Mouse (Mus musculus) urinary bladder, postnatal 4 days (tissue): ENCODE results near the gene Gadd45gip1.

Experiments
- DNase-seq, 2 experiments: peaks; one replicate each; pipeline ENCODE4 v3.0.0; 2021 to 2022; ENCODE audit warnings: low spot score in 2 of 2

The Gadd45gip1 gene

DNA sequence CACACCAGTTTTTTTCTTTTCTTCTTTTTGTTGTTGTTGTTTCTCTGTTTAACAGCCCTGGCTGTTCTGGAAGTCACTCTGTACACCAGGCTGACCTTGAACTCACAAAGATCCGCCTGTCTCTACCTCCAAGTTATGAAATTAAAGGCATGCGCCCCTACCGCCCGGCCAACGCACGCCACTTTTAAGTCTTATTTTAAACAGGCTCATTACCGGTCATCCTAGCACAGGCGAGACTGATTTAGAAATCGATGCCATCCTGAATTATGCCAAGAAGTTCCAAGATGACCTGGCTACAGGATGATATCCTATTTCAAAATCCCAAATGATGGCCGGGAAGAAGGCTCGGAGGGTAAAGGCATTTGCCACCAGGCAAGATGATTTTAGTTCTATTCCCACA is at the start of gene Gadd45gip1:
Gene Gadd45gip1 (plus strand): TSS at position 33 of the 400 bp plus-strand sequence.
- no peak for DNase-seq

DNA sequence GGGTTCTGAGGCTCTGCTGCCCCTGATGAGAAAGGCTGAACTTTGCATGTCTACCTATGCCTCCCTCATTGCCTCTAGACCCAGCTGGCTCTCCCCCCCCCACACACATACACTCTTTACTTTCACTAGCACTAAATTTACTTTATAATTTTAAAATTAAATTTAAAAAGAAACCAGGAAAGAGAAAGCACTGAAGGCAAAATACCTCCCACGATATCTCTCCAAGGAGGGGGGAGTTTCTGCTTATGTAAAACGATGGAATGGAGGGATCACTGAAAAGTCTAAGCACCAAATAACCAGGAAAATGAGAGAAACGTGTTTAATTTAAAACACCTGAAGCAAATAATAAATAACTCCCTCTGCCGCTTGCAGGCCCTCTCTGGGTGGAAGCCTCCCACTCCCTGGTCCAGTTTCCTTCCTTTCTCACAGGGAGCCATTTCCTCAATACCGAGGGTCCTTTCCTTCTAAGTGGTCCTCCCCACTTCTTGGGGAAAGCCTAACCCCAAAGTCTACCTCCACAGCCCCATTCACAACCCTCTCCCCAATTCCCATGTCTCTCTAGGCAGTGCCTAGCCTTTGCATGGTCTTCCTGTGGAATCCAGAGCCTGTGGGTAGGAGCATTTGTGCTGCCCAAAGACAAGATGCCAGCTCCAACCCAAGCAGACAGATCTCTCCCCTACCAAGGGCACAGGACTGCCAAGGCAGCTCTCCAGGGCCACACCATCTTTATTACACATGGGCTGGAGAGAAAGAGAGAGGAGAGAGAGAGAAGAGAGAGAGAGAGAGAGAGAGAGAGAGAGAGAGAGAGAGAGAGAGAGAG is 49.4 kb upstream of the Gadd45gip1 start:
- DNase-seq, result no peak

DNA sequence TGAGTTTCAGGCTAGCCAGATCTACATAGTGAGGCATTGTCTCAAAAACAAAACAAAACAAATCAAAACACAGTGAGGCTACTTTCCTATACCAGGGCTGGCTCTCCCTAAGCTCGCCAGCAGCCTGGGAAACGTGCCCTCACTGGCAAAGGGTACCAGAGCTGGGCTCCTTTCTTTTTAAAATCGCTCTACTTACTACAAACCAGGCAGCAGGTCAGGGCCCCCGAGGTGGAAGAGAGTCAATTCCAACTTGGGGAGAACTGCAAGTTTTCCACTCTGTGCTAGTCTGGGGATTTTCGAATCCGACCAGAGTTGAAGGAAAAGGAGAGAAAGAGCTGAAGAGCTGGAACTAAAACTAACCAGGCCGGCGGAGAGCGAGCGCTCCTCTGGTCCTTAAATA is 48.6 kb upstream of the Gadd45gip1 start:
- DNase-seq, result no peak

DNA sequence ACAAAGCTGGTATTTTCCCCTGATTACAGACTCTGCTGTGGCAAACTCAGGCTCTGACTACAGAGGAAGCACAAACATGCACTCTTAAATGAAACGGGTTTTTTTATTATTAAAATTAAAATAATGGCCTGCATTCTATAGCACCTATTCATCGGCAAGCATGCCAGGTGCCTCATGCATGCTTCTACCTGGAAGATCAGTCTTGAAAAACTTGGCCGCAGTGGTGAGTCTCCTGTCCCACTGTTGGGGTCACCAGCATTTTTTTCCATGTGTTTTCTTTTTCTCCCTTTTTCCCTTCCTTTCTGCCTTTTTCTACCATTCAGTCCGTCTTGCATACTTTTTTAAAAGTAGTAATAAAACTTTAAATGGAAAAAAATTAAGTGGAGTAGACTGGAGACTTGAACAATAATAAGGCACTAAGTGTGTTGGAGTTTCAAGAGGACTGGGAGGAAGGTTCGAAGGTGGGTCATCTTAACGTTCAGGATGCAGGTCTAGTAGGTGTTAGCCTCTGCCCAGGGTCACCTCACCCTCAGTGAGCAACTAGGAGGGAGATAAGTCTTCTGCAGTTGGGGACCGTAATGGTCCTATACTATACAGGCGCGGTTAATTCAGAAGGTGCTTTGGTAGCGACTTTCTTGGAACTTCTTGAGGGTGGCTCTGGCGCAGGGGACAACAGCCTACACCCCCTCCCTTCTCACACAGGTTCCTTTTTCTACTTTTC is 48.0 kb upstream of the Gadd45gip1 start:
- DNase-seq, result no peak

DNA sequence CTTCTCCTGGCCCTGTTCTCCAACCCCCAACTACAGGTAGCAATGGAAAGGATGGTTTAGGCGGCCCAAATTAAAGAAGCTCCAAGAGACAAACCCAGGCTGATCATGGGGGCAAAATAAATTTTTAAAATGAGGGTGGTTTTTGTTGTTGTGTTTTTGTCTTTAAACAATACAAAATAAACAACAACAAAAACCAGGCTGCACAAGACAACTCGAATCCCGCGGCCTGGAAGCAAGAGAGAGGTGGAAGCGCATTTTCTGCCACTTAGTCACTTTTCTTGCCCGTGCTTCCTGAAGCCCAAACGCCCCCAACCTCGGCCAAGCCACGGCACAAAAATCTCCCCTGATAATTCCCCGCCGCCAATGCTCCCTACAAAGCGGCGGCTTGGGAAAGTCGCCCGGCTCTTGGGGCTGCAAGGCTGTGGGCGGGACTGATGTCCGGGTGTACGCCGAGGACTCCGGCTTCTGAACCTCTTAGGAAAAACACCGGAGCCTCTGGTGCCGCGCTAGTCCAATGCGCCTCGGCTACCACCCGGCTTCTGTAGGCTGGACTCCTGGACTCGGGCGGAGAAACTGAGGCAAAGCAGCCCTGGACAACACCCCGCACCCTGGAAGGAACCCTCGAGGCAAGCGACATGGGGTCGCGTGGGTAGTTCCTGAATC is 47.3 kb upstream of the Gadd45gip1 start:
- DNase-seq, result no peak

DNA sequence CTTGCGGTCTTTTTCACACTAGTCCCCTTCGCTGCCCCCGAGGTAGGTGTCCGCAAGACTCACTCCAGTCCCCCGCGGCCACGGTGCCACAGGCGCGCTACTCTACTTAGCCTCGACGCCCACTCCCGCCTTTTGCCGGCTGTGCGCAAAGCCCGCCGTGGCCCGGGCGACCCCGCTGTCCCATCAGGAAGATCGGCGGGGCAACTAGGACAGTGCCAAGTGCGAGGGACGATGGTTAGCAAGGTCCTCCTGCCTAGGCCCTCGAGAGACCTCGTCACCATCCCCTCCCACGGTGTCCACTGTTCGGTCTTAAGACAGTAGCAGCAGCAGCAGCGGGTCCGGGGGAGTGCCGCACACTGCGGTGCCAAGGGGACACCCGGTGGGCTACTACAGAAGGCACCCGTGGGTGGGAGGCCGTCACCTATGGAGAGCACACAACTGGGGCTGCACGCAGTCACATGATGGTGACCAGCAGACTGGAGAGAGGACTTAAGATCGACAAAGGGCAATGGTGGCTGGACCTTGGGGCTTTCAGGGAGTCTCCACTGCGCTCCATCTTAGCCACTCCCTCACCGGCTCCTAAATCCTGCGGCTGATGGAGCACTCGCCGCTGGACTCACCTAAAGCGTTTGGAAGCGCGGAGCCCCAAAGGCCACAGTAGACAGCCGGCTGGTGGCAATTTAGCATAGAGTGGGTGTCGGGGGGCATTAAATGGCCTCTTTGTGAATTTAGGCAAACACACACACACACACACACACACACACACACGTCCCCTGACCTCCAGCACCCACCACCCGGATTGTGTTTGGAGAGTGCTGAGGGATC is 46.4 kb upstream of the Gadd45gip1 start:
- no peak for DNase-seq

DNA sequence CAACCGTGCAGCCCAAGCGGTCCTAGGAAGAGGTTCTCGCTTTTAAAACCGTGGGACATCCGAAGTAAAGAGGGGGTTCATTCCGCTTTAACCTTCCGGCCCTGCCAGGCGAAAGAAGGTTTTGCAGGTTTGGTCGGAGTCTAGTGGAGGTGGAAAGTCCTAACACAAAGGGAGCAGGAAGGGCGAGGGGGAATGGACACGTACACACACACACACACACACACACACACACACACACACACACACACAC is 45.9 kb upstream of the Gadd45gip1 start:
- DNase-seq, result no peak

DNA sequence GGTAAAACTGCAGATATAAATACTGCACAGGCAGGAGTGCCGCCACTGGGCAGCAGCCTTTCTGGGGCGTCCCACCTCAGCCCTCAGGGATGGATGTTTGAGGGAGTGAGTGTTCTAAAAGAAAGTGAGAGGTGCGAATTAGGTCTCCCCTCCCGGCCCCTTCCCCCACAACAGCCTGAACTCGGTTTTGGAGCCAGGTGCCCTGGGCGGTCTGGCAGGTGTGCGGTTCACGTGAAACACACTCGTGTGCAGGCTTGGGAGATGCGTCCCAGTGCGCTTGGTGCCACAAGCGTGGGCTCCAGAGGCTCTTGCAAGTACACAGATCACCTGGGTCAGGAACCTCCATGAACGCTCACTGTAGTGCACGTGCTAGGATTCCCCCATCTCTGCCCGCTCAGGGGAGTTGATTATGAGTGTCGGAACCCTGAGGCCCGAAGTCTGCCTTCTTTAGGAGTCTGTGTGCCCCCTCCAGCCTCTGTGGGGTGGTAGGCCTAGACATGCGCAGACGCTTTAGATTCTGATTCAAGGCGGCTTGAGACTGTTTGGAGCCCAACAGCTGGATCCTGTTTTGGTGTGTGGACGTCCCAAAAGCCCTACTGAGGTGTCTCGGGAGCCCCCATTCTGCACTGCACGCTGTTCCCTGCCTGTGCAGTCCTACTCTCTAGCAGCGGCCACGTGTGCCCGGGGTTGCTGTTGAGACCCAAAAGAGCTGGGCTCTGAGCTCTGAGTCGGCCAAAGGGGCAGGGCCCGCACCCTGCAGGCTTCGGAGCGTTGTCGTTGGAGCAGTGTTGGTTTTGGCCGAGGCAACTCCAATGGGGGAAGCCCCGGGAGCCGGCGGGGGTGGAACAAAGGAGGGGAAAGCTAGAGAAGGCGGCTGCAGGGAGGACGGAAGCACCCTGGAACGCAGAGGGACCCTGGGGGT is 45.3 kb upstream of the Gadd45gip1 start:
- DNase-seq, result peak; percentile 71 to 80

DNA sequence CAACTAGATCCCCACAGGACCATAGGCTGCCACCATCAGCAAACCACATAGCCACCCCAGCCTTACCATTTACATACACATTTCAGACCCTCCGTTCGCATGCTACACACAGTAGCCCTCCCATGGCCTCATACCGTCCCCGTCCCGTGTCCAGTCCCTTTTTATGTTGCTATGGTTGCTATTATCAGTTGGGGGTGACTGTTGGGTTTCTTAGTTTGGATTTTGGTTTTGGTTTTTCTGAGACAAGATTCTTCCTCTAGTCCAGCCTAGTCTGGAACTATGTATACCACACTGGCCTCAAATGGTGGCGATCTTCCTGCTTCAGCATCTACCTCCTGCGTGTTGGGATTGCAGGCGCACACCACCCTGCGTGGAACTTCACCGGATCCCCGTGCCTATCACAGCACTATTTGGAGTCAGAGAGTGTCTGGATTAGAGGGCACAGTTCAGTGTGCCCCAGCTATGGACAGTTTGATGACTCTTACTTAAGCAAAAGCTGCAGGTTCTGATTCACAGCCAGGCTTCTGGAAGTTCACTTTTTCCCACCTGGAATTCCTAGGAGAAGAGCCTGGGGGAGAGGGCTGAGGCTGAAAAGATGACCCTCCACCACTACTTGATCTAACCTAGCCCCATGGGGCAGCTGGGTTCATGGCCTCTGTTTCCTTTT is 44.4 kb upstream of the Gadd45gip1 start:
- DNase-seq, result no peak

DNA sequence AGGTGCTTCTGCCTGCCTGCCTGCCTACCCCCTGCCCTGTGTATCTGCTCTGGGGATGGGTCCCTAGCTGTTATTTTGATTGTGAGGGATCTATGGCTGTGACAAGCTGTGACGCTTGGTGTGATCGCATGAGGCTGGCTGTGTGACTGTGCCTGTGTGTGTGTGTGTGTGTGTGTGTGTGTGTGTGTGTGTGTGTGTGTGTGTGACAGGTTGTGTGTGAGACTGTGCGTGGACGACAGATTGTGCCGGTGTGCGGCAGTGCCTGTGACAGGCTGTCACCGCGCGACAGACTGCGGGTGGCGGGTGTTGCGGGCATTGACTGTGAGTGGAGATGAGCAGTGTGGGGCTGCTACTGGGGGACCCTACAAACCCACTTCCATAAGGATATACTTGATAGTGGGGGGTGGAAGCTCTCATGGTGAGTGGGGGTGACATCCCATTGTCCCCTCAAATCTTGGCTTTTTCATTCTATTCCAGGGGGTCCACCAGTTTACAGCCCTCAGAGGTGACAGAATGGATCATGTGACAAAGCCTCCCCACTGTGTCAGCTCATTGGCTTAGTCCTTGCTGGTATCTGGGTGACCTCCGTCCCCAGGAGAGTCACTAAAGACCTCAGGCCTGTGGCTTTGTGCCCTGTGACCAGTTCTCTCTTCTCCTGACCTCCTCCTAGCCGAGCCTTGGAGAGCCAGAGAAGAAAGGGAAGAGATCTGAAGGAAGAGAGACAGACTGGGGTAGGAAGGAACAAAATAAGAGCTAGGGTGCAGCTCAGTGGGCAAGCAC is 43.6 kb upstream of the Gadd45gip1 start:
- DNase-seq, result no peak

DNA sequence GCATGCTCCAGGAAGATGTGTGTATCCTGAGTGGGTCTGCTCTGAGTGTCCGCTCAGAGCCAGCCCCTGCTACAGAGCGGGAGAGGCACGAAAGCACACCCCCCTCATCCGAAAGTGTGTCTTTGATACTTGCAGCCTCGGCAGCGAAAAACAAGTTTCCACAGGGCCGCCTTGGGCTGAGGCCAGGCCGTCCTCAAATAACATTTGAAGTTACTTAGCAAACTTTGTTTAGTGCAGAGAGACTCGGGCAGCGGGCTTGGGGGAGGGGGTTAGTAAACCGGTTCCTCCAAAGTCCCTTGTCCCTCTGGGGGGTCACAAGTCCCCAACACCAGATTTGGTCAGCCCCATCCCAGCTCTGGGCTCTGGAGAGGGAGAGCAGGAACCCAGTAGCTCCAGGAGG is 42.4 kb upstream of the Gadd45gip1 start:
- peak; percentile 66 to 81 for DNase-seq

DNA sequence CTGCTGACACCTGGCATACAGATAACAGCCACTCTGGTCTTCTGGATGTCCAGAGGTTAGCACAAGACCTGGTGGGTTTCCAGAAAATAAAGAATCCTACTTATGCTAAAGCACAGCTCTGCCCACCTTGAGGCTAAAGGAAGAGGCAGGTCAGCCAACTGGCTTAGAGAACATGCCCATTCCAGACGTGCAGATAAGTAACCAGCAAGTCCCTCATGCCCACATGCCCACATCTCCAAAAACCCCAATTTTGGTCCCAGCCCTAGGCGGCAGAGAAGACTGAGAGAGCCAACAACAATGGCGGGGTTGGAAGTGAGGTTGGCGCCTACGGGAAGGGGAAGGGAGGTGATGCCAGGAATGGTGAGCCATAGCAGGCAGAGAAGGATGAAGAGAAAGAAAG is 42.0 kb upstream of the Gadd45gip1 start:
- no peak for DNase-seq

DNA sequence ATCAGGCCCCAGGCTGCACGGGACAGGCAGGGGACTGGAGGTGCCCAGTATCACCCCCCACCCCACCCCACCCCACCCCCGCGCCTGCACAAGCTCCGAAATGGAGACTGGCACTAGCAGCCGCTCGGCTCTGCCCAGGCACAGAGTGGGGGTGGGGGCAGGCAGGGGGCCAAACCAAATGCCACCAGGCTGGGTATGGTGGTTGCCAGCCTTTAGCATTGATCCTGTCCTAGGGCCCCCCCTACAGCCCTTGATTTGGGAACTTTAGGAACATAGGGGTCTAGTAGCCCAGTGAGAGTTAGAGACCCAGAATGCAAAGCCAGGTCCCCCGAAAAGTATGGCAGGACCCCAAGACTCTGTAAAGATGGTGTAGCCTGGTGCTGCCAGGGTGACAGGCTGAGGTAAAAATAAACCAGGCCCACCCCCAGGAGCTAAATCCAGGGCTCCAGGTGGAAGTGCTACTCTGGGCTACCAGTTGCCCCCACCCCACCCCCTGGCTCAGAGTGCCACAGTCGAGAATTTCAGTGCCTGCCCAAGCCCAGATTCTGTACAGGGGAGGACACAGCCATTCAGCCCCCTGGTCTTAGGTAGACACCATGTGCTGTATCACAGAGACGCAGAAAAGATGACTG is 41.4 kb upstream of the Gadd45gip1 start:
- no peak for DNase-seq

DNA sequence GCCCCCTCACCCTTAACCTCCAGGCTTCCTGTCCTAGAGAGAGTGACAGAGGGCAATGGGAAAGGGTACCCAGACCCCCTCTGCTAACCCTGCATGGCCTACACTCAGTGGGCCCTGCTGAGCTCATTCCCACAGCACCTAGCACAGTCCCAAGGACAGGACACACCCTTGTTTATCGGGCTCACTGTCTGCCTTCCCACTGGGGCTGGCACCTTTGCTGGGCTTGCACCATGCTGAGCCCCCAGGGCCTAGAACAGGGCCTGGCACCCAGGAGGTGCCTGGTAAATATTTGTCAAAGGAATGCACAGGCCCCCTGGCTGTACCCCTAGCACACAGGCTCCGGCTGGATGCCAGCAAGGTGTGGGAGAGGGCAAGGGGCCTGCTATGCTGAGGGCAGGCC is 40.8 kb upstream of the Gadd45gip1 start:
- no peak for DNase-seq

DNA sequence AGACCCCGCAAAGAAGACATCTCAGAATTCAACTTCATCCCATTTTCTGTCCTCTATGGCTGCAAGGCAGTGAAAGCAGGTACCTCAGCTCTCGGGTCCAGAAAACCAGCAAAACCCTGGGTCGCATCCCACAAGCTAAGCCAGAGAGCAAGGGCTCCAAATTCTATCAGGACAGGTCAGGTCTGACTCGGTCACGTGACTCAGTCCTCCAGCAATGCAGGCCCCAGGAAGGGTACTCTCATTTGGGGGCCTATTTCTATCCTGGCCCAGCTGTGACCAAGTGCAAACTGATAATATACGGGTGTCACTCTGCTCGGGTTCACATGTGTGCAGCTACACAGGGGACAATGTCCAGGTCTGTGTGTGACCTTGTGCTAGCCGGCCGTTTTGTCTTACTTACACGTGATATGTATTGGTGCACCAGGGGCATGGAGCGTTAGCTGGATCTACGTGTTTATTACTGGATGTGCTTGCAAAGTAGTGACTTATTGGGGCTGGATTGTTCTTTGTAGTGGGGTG is 38.8 kb upstream of the Gadd45gip1 start:
- no peak for DNase-seq

DNA sequence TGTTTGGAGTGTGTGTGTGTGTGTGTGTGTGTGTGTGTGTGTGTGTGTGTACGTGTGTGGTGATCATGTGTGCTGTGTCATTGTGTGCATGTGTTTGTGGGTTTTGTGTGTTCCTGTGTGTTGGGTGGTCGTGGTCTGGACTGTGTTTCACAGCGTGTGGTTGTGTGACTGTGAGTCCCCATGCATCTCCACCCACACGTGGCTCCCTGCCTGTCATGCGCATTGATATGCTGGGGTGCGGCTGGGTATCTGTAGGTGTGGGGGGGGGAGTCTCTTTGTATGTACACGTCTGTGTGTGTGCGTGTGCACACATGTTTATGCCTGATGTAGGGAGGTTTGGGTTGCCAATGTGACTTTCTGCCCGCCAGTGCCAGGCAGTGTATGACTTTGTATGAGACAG is 38.2 kb upstream of the Gadd45gip1 start:
- peak in 1 of 2 experiments; percentile 13 for DNase-seq

DNA sequence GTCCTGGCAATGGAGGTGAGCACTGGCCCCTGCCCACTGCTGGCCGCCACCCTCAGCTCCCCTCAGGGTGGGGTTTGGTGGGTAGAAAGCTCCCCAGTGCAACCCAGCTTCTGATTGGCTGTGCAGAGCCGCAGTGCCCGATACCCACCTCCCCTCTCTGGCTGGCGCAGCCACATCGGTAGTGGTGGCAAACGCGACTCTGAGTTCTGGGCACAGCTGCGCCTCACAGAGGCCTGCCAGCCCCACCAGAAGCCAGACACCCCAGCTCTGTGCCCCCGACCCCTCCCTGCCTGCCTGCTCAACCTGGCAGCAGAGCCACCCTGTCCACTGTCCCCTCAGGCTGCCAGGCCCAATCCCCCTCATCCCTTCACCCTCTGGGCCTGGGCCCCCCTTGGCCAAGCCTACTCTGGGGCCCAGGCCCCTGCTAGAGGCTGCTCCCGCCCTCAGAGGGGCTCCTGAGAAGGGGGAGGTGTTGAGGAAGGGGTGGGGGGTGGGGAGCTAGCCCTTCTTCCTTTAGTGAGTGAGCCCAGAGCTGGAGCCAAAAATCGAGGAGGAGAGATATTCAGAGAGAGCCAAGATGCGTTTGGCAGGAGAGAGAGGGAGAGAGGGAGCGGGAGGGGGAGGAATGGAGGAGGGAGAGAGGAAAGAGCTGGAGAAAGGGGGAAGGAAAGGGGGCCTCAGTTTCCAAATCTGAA is 37.4 kb upstream of the Gadd45gip1 start:
- peak in 1 of 2 experiments; percentile 57 for DNase-seq

DNA sequence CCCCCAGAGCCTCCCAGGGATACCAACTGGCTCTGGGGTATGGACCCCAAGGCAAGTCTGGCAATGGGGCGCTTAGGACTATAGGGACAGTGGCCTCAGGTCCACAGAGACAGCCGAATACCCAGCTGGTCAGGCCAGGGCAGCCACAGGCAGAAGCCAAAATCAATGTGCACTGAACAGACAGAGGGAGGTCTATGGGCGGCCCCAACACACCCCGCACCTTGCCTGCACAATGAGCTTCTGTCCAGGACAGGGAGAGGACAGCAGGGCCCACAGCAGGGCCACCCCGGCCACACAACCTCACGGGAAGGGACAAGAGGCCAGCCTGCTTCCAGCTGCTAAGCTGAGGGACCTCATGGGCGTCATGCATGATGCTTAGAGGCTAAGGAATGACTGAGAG is 36.8 kb upstream of the Gadd45gip1 start:
- no peak for DNase-seq
